Mouse (Mus musculus) left cerebral cortex, postnatal 4 days (tissue): Measurements from ENCODE around the gene Prkrip1. TPM values are rescaled to one million over a fixed set of nuclear protein-coding genes. Genes with fewer than 3 reads are reported as not detected.
"Not testable (repeated sequence)": the region's sequence is repeated elsewhere in the genome, so short reads cannot be mapped to it uniquely, and the experiment has no call there.

Experiments used
- DNase-seq: peaks from one replicate; pipeline ENCODE4 v3.0.0-alpha.2; 2022
- intact Hi-C: fragments of 180-260 bp; cut with DNase I; formaldehyde crosslinking; loops from one replicate; pipeline ENCODE4 v1.15.1; 2025
- total RNA-seq, 2 experiments: library from RNA; stranded (reverse); gene quantifications; 2 replicates each; pipeline ENCODE4 v1.2.3; 2021

The Prkrip1 gene
- total RNA-seq, 2 experiments from 2014 or later: 40.3 to 42.6 TPM

GRCm38 (mm10) chr5:136212716-136213115 lies 14.0 kb upstream of the Prkrip1 start:
- DNase-seq: no peak
- intact Hi-C loops: no loop called here

- intact Hi-C loops, DNase-seq: not testable (repeated sequence)
These were observed 12.8 kb upstream of the Prkrip1 start for GRCm38 (mm10) chr5:136211341-136212102.

DNA sequence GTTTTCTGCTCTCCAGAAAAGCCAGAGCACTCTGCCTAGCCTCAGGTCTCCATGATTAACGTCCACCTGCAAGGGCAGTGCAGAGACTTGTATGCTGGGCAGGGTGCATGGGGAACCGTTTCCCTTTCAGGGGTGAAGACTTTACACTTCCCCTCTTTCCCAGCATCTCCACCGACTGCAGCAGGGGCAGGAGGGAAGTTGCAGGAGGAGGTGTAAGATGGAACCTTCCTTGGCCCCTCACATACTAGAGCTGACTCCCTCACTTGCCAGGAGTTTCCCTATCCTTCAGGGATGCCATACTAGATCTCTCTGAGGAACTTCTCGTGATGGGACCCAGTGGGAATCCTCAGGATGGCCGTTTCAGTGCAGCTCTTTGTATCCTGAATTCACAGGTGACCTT lies 11.8 kb upstream of the Prkrip1 start:
- intact Hi-C loops: no loop called here
- no peak for DNase-seq

DNA sequence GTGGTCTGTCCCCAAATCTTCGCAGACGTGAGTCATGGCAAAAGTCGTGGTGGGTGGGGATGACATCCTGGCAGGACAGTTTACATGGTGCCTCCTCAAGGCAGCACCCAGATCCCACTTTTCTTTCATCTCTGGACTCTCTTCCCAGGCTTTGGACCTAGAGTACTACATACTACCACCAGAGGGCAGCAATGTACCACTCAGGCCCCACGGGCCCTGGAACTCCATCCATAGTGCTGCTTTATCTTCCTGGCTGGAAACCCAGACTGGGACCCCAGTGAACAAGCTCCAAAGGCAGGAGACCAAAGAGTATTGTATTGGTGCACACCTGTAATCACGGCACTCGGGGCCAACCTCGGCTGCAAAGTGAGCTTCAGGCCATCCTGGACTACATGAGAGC lies 3.1 kb upstream of the Prkrip1 start:
- intact Hi-C loops: loop anchor here (2.0 kb wide), 1 partner anchor 51 kb away; no protein-coding TSS in a partner anchor

GRCm38 (mm10) chr5:136199526-136199925 lies 763 bp upstream of the Prkrip1 start:
- intact Hi-C loops: loop anchor here (5.0 kb wide), 1 partner anchor 558 kb away; no protein-coding TSS in a partner anchor

More for the DNA sequence above, 3.1 kb upstream of the Prkrip1 start:
- DNase-seq: peak; percentile 69

DNA sequence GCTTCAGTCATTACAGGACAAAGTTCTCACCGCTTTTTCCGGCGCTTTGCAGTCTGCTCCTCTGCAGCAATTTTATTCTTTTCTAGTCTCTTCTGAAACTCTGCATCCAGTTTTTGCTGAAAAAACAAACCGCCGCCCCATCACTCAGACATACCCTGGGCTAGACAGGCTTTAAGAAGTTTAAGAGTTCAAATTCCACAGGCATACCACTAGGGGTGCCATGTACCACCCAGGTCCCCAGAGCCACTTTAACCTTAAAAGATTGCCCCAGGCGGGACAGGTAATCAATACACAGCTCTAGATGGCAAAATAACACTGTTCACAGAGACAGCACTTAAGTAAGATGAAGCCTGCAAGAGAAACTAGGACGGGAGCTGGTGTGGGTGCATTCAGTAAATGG lies 6.9 kb downstream of the Prkrip1 start:
- intact Hi-C loops: no loop called here
- DNase-seq: no peak

More at GRCm38 (mm10) chr5:136199526-136199925, 763 bp upstream of the Prkrip1 start:
- no peak for DNase-seq

- intact Hi-C loops: no loop called here
- peak; percentile 64 for DNase-seq
These were observed 12.0 kb downstream of the Prkrip1 start for GRCm38 (mm10) chr5:136186723-136187122.

DNA sequence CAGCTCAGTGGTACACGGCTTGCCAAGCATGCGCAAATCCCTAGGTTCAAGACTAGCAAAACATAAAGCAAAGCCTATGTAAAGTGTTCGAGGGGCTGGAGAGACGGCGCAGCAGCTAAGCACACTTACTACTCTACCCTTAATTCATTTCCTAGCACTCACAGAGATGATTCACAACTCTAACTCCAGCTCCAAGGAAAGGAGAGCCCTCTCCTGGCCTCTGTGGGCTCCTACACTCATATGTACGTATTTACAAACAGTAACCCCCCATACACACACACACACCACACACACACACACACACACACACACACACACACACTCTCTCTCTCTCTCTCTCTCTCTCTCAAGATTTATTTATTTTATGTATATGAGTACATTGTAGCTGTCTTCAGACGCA lies 15.0 kb downstream of the Prkrip1 start:
- intact Hi-C loops: no loop called here
- no peak for DNase-seq

GRCm38 (mm10) chr5:136182830-136183229 lies 15.9 kb downstream of the Prkrip1 start:
- intact Hi-C loops: no loop called here
- DNase-seq: no peak

- intact Hi-C loops: no loop called here
- no peak for DNase-seq
These were observed 16.7 kb downstream of the Prkrip1 start for GRCm38 (mm10) chr5:136182049-136182448.

DNA sequence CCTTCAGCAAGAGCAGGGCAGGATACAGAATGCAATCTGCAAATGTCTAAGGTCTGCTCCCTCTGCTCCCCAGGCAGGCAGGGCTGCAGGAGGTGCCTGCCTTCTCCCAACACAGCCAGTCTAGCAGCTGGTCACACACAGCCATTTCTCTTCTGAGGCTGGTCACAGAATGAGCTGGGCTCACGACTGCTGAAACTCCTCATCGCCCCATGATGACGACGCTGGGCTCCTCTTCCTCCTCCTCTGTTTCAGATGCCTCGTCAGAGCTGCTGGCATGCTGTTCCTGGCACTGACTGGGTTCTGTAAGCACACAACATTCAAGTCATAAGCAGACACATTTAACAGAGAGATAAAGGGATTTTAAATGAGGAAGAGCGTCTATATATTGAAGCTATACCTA lies 17.6 kb downstream of the Prkrip1 start:
- no peak for DNase-seq
- intact Hi-C loops: no loop called here

- DNase-seq: no peak
- intact Hi-C loops: no loop called here
These were observed 19.2 kb downstream of the Prkrip1 start for GRCm38 (mm10) chr5:136179594-136179993.

- intact Hi-C loops: loop anchor here (5.0 kb wide), 1 partner anchor 37 kb away; the partner anchor contains the start of genes Alkbh4 and Lrwd1
- peak; percentile 81 for DNase-seq
These were observed 24.9 kb downstream of the Prkrip1 start for GRCm38 (mm10) chr5:136173606-136174463.

DNA sequence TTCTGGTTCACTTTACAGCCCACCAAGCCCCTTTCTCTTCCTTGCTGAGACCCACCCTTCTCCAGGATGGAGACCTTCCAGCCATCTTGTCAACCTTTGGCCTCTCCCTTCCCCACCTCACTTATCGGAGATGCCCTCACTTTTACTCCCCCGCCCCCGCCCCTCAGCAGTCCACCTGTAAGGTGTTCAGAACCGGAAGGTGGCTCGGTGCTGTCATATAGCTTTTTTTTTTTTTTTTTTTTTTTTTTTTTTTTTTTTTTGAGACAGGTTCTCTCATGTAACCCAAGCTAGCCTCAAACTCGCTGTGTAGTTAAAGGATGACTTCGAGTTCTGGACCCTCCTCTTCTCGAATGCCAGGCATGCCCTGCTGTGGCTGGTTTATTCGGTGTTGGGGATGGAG lies 25.8 kb downstream of the Prkrip1 start:
- DNase-seq: no peak

DNA sequence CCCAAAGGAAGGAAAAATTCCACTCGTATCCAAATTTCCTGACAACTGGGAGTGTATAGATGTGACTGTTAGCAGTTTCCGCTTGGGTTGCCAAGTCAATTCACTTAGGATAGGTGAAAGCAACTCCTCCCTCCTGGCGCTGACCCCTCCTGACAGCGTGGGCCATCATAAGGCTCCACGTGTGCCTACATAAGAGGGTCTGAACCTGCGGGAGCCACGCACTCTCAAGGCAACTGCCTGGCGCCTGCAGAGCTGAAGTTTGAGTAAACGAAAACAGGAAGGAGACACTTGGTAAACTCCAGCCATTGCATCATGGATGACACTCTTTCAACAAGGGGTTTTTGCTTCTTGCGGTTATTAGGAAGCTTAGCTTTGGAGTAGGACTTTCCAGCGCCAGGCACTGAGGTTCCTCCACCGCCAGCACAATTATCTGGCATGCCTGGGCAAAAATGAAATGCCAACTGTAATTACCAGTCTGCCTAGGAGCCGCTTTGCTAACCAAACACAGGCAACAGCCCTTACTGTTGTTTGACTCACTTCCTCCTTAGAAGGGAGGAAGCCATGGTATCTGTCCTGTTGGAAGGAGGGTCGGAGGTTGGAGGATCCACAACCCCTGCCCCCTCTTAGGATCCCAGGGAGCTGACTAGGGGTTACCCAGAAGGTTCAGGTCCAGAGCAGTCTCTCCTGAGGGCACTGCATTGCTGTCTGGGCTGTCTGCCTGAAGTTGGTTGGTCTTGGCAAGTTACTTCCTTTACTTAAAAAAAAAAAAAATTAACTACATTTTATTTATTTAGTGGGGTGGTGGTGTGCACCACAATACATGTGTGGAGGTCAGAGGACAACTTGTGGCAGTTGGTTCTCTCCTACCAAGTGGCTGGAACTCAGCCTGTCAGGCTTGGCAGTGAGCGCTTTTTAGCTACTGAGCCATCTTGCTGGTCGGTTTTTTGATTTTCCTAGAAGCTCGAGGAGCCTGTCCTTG lies 27.1 kb downstream of the Prkrip1 start:
- intact Hi-C loops: loop anchor here (5.0 kb wide), 1 partner anchor 34 kb away; the partner anchor contains the start of genes Alkbh4 and Lrwd1
- DNase-seq: no peak

More for the DNA sequence above, 25.8 kb downstream of the Prkrip1 start:
- intact Hi-C loops: loop anchor here (5.0 kb wide), 1 partner anchor 36 kb away; the partner anchor contains the start of genes Alkbh4 and Lrwd1

DNA sequence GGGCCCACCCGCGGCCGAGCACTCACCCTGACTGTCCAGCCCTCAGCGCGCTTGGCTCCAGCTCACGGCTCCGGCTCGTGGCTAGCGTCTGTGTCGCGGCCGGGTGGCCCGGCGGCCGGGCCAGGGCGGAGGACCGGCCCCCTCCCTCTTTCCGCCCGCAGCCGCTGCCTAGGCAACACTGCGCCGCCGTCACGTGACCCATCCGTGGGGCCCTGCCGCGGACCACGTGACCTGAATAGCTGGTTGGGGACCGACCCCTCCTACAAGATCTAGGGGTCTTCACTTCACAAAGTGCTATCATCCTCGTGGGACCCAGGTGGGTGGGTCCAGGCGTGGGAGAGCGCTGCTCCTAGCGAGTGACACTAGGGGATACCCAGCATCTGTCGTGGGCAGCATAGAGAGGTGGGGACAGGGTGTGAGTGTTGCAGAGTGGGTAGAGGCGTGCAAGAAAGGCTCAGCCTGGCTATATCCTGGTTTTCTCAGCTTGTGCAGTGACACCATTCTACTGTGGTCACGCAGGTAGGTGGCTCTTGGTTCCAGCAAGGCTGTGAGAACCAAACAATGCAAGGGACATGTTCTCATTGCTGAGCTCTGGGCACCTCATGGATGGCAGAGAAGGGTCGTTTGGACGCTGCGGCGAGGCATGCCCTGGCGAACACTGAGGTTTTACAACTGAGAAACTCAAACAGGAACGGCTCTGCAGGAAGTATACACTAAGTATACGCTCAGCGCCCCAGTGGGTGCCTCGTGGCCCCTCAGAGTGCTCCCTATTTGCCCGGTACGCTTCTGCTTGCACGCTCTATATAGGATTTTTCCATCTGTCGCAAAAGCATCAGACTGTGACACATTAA lies 28.0 kb downstream of the Prkrip1 start, which contains the start of gene Orai2:
Orai2 (minus strand) TSS at position 202 of the 851 bp plus-strand sequence.
- intact Hi-C loops: loop anchor here (5.0 kb wide), 1 partner anchor 33 kb away; the partner anchor contains the start of genes Alkbh4 and Lrwd1
- peak; percentile 90 for DNase-seq

DNA sequence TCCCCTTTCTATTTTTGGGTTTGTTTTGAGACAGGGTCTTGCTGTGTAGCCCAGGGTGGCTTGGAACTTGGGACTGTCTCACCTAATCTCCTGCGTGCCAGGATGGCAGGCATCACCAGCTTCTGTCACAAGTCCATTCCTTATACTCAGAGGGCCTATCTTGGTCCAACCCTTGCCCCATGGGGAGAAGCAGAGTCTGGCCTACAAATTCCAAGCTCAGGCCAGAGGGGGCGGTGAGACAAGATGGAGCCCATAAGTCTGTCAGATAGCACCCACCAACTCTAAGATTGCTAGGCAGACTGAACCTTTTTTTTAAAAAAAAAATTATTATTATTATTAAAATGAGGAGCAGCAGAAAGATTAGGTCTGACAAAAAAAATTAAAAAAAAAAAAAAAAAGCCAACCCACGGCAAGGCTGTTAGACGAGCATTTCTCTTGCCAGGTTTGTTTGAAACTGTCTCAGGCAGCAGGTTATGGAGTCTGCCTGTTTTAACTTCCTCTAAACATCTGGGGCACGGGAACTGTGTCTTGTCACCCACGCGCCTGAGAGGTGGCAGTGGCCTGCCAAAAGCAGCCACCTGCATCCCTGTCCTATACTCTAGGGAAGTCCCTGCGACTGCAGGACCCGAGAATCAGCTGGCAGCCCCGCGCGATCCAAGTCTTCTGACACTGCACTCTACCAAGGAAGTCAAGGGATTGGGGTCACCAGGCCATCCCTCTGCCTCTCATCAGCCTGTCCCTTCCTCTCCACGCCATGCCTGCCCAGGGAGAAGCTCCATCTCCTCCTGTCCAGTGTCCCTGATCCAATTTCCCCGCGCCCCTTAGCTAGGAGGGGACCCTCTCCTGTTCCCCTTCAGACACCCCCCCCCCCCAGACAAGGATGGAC lies 28.9 kb downstream of the Prkrip1 start:
- peak; percentile 34 for DNase-seq
- intact Hi-C loops: loop anchor here (5.0 kb wide), 1 partner anchor 33 kb away; the partner anchor contains the start of genes Alkbh4 and Lrwd1

GRCm38 (mm10) chr5:136168071-136168470 lies 30.7 kb downstream of the Prkrip1 start:
- intact Hi-C loops: no loop called here

More at GRCm38 (mm10) chr5:136168071-136168470, 30.7 kb downstream of the Prkrip1 start:
- DNase-seq: no peak
